Mouse (Mus musculus) left cerebral cortex, postnatal 36 days (tissue): Measurements from ENCODE around the gene Thumpd1. TPM values are rescaled to one million over a fixed set of nuclear protein-coding genes. Genes with fewer than 3 reads are reported as not detected.
"Not testable (repeated sequence)": the region's sequence is repeated elsewhere in the genome, so short reads cannot be mapped to it uniquely, and the experiment has no call there.

Source experiments
- DNase-seq, 2 experiments: peaks; one replicate each; pipeline ENCODE4 v3.0.0; 2021 to 2022; ENCODE audit warnings: low spot score in 2 of 2, mixed read lengths in 1 of 2
- intact Hi-C: fragments of 180-260 bp; cut with DNase I; formaldehyde crosslinking; loops from one replicate; pipeline ENCODE4 v1.15.1; 2025
- total RNA-seq, 2 experiments: library from RNA; stranded (reverse); gene quantifications; 2 replicates each; pipeline ENCODE4 v1.2.3; 2021

Gene Thumpd1
- 10 to 100 TPM; 42.4 to 44.7 TPM for total RNA-seq

- intact Hi-C loops = loop anchor here (5.0 kb wide), 1 partner anchor 917 kb away; the partner anchor contains the start of gene Uqcrc2
- DNase-seq = peak; percentile 96
Observed at GRCm38 (mm10) chr7:119720253-119720946, at the start of gene Thumpd1. TSS of gene Thumpd1 (minus strand) at chr7:119720798.

GRCm38 (mm10) chr7:119769895-119770294 is 49.3 kb upstream of the Thumpd1 start:
- no peak for DNase-seq
- intact Hi-C loops = no loop called here

- DNase-seq = no peak
- intact Hi-C loops = no loop called here
Observed at GRCm38 (mm10) chr7:119766996-119767395, 46.4 kb upstream of the Thumpd1 start.

- intact Hi-C loops = no loop called here
- DNase-seq = no peak
Observed at GRCm38 (mm10) chr7:119764377-119764776, 43.8 kb upstream of the Thumpd1 start.

GRCm38 (mm10) chr7:119762166-119762697 is 41.6 kb upstream of the Thumpd1 start:
- intact Hi-C loops = no loop called here
- DNase-seq = no peak

- intact Hi-C loops = no loop called here
Observed at GRCm38 (mm10) chr7:119760527-119760951, 39.9 kb upstream of the Thumpd1 start, which contains the start of gene Acsm3. TSS of gene Acsm3 (plus strand) at chr7:119760923.

GRCm38 (mm10) chr7:119753696-119754095 is 33.1 kb upstream of the Thumpd1 start:
- intact Hi-C loops = no loop called here
- DNase-seq = no peak

More at GRCm38 (mm10) chr7:119760527-119760951, 39.9 kb upstream of the Thumpd1 start, which contains the start of gene Acsm3:
- no peak for DNase-seq

GRCm38 (mm10) chr7:119749942-119750341 is 29.3 kb upstream of the Thumpd1 start:
- intact Hi-C loops = no loop called here

GRCm38 (mm10) chr7:119748761-119749160 is 28.2 kb upstream of the Thumpd1 start:
- DNase-seq = no peak
- intact Hi-C loops = no loop called here

More at GRCm38 (mm10) chr7:119749942-119750341, 29.3 kb upstream of the Thumpd1 start:
- no peak for DNase-seq

- intact Hi-C loops = no loop called here
- DNase-seq = no peak
Observed at GRCm38 (mm10) chr7:119745869-119746268, 25.3 kb upstream of the Thumpd1 start.

- intact Hi-C loops = no loop called here
- no peak for DNase-seq
Observed at GRCm38 (mm10) chr7:119744321-119744720, 23.7 kb upstream of the Thumpd1 start.

- DNase-seq = not testable (repeated sequence)
Observed at GRCm38 (mm10) chr7:119739798-119740468, 19.3 kb upstream of the Thumpd1 start.

GRCm38 (mm10) chr7:119738877-119739276 is 18.3 kb upstream of the Thumpd1 start:
- intact Hi-C loops = no loop called here
- DNase-seq = no peak

More at GRCm38 (mm10) chr7:119739798-119740468, 19.3 kb upstream of the Thumpd1 start:
- intact Hi-C loops = not testable (repeated sequence)

- intact Hi-C loops, DNase-seq: not testable (repeated sequence)
Observed at GRCm38 (mm10) chr7:119731262-119731661, 10.7 kb upstream of the Thumpd1 start.

- intact Hi-C loops = no loop called here
- DNase-seq = no peak
Observed at GRCm38 (mm10) chr7:119727621-119728020, 7.0 kb upstream of the Thumpd1 start.

GRCm38 (mm10) chr7:119720947-119721310 is 331 bp upstream of the Thumpd1 start:
- intact Hi-C loops = loop anchor here (5.0 kb wide), 1 partner anchor 916 kb away; the partner anchor contains the start of gene Uqcrc2
- DNase-seq = no peak

- intact Hi-C loops = no loop called here
- no peak for DNase-seq
Observed at GRCm38 (mm10) chr7:119714111-119714510, 6.5 kb downstream of the Thumpd1 start.

GRCm38 (mm10) chr7:119694926-119695325 is 25.7 kb downstream of the Thumpd1 start:
- no peak for DNase-seq
- intact Hi-C loops = no loop called here

- intact Hi-C loops = no loop called here
- DNase-seq = no peak
Observed at GRCm38 (mm10) chr7:119692302-119692701, 28.3 kb downstream of the Thumpd1 start.

- DNase-seq = no peak
- intact Hi-C loops = no loop called here
Observed at GRCm38 (mm10) chr7:119689726-119690125, 30.9 kb downstream of the Thumpd1 start, which contains the start of gene Acsm4. TSS of gene Acsm4 (plus strand) at chr7:119690026.
